Mouse (Mus musculus): ENCODE results near the gene Zfp986.
"Not testable (repeated sequence)": the region's sequence is repeated elsewhere in the genome, so short reads cannot be mapped to it uniquely, and the experiment has no call there.

GRCm38 (mm10) chr4:145836863-145837440, 31.6 kb upstream of the Zfp986 start:
- TF ChIP-seq CTCF (IDR thresholded peaks at IDR 0.05; ENCODE audit: control insufficient read depth, insufficient read depth, insufficient replicate concordance, low read depth, low read length); POLR2A (IDR thresholded peaks at IDR 0.05; ENCODE audit: control insufficient read depth, low read depth, low read length): not testable (repeated sequence)

Measured in testis, adult 2 months (tissue).